Mouse (Mus musculus): ENCODE measurements around the gene Gm765. TPM values are rescaled to one million over a fixed set of nuclear protein-coding genes. Genes with fewer than 3 reads are reported as not detected.

Gm765 gene
- polyA plus RNA-seq (2015; fragmentation: Illumina TruSeq; extraction: RNeasy Lipid Tissue Mini Kit (QIAGEN cat#74804); ENCODE audit: insufficient read depth, low read depth, low replicate concordance): 1.4 TPM

GRCm38 (mm10) chr6:98342654-98343053 lies at the start of gene Gm765:
Gene Gm765 (minus strand): TSS chr6:98342754.

Measured in pancreas, adult 10 weeks (tissue).